Mouse (Mus musculus): ENCODE measurements at regions not wholly inside any gene's neighbourhood (a gene's known extent, or its start where the extent isn't known, plus 50 kb on each side); places are given as distances from the start of the nearest gene placed in this dataset.

DNA sequence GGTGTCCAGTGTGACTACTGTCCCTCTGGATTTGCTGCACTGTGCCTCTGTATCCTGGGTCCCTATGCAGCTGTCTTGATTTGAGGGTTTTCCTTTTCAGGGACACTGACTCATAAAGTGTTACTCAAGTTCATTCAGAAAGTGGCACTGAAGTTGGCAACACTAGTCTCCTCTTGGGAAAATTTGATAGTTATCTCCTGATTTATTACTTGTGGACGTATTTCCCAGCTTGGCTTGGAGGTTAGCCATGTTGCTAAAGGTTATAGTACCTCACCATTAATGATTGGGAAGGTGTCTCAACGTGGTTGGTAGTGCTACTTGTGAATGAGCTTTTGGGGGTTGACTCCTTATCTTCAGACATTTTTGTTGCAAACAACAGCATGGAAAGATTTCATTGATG is 130.1 kb upstream of the Ttc29 start:
- 71% methylated on average over 2 of the region's 2 CpGs for WGBS
- ATAC-seq (ENCODE audit: low FRiP score, low read depth) (no peak), DNase-seq (ENCODE audit: low spot score) (no peak)
- Histone ChIP-seq H3K4me2 (replicated peaks; ENCODE audit: low read depth, low read length, severe bottlenecking) (no peak overlapping the region), H3K36me3 (ENCODE audit: control insufficient read depth, insufficient read depth, low read length) (no peaks in the 10 kb centered on the region), H3K4me3 (replicated peaks; ENCODE audit: low read length) (no peak overlapping the region), H3K4me1 (ENCODE audit: control insufficient read depth, insufficient read depth, low read length) (no peaks in the 10 kb centered on the region), H3K9me3 (ENCODE audit: control insufficient read depth, low read length) (no peaks in the 10 kb centered on the region), H3K27ac (replicated peaks; ENCODE audit: low read depth, low read length) (no peak overlapping the region), H3K9ac (ENCODE audit: low read depth, low read length, severe bottlenecking) (no peak overlapping the region), H3K27me3 (ENCODE audit: control insufficient read depth, insufficient read depth, low read length) (no peaks in the 10 kb centered on the region)
- no peak for TF ChIP-seq POLR2A (IDR thresholded peaks at IDR 0.05; ENCODE audit: borderline replicate concordance, extremely low read depth, insufficient read depth, insufficient read length)

DNA sequence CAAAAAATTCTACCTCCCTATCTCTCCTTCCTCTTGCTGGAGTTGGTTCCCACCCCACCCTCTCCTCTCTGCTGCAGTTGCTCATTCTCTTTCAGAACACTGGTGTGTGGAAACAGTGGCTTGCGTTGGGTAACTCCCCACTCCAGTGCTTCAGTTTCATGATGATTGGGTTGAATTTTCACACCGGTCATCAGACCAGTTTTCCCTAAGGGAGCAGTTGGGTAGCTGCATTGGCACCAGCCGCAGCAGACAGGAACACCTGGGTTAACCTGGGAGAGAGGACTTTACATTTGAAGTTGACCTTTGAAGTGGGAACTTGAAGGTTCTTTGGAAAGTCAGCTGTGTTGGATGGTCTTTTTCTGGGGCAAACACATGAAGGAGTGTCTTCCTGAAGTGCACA is 126.7 kb upstream of the Ttc29 start:
- TF ChIP-seq POLR2A (IDR thresholded peaks at IDR 0.05; ENCODE audit: borderline replicate concordance, extremely low read depth, insufficient read depth, insufficient read length), result no peak
- no peak overlapping the region for H3K27ac ChIP-seq (replicated peaks; ENCODE audit: low read depth, low read length)
- no peak overlapping the region for H3K4me3 ChIP-seq (replicated peaks; ENCODE audit: low read length)
- no peak overlapping the region for H3K4me2 ChIP-seq (replicated peaks; ENCODE audit: low read depth, low read length, severe bottlenecking)
- no peaks in the 10 kb centered on the region for H3K27me3 ChIP-seq (ENCODE audit: control insufficient read depth, insufficient read depth, low read length)
- 95% methylated on average over 3 of the region's 3 CpGs for WGBS
- ATAC-seq (ENCODE audit: low FRiP score, low read depth), result no peak
- no peaks in the 10 kb centered on the region for H3K4me1 ChIP-seq (ENCODE audit: control insufficient read depth, insufficient read depth, low read length)
- no peaks in the 10 kb centered on the region for H3K9me3 ChIP-seq (ENCODE audit: control insufficient read depth, low read length)
- DNase-seq (ENCODE audit: low spot score), result no peak
- H3K36me3 ChIP-seq (ENCODE audit: control insufficient read depth, insufficient read depth, low read length), result no peaks in the 10 kb centered on the region
- H3K9ac ChIP-seq (ENCODE audit: low read depth, low read length, severe bottlenecking), result no peak overlapping the region

DNA sequence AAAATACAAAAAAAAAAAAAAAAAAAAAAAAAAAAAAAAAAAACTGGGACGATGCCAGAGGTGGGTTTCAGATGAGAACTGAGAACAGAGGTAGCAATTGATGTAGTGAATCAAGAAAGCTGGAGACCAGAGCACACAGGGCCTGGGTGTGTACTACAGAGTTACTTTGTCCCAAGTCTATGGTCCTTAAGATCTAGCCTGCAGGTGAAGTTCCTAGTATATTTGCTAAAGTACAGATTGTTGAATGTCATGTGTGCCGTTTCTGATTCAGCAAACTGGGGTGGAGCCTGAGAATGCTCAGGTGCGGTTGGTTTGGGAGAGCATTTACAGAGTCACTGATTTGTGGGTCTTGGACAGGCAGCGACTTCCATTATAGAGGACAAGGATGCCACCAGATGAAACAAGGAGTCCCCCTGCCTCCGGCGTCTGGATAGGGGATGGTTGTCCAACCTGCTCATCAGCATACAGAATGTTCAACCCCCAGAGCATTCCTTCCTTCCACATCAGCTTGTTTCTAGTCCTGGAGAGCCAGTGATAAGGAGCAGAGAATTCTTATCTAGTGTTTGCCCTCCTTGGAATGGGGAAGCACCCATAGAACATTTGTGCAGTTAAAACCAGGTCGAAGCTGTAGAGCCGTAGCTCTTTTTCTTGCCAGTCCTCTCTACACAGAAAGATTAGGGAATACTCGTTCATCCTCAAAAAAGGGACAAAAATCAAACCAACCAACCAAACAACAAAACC is 122.5 kb upstream of the Ttc29 start:
- TF ChIP-seq POLR2A (IDR thresholded peaks at IDR 0.05; ENCODE audit: borderline replicate concordance, extremely low read depth, insufficient read depth, insufficient read length), result no peak
- Histone ChIP-seq H3K9ac (ENCODE audit: low read depth, low read length, severe bottlenecking) (no peak overlapping the region), H3K4me3 (replicated peaks; ENCODE audit: low read length) (no peak overlapping the region), H3K4me1 (ENCODE audit: control insufficient read depth, insufficient read depth, low read length) (peaks cover 8% of the 10 kb centered on the region; the same call in 1 of the 2 replicates), H3K9me3 (ENCODE audit: control insufficient read depth, low read length) (no peaks in the 10 kb centered on the region), H3K4me2 (replicated peaks; ENCODE audit: low read depth, low read length, severe bottlenecking) (no peak overlapping the region), H3K27ac (replicated peaks; ENCODE audit: low read depth, low read length) (no peak overlapping the region), H3K36me3 (ENCODE audit: control insufficient read depth, insufficient read depth, low read length) (no peaks in the 10 kb centered on the region), H3K27me3 (ENCODE audit: control insufficient read depth, insufficient read depth, low read length) (no peaks in the 10 kb centered on the region)
- ATAC-seq (ENCODE audit: low FRiP score, low read depth) (no peak), DNase-seq (ENCODE audit: low spot score) (no peak)
- WGBS, result 85% methylated on average over 9 of the region's 9 CpGs

DNA sequence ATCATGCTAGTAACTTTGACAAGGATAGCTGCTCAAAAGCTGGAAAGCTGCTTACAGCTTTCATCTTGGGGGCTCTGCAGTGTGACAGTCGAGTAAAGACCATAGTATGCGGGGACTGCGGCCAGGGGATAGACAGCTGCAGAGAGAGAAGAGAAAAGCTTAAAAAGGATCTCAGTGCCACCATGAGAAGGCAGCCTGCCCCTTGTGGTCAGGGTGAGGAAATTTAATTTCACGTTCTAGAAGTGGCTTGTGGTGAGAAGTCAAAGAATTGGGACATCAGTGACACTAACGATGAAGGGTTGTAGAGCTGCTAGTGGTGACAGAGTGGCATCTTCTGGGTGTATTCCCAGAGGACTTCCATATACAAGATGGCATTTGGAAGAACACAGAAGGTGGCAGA is 116.7 kb upstream of the Ttc29 start:
- TF ChIP-seq POLR2A (IDR thresholded peaks at IDR 0.05; ENCODE audit: borderline replicate concordance, extremely low read depth, insufficient read depth, insufficient read length), result no peak
- 68% methylated on average over 5 of the region's 5 CpGs for WGBS
- Histone ChIP-seq H3K9ac (ENCODE audit: low read depth, low read length, severe bottlenecking) (no peak overlapping the region), H3K36me3 (ENCODE audit: control insufficient read depth, insufficient read depth, low read length) (no peaks in the 10 kb centered on the region), H3K4me1 (ENCODE audit: control insufficient read depth, insufficient read depth, low read length) (peaks cover 8% of the 10 kb centered on the region; the same call in 1 of the 2 replicates), H3K27me3 (ENCODE audit: control insufficient read depth, insufficient read depth, low read length) (no peaks in the 10 kb centered on the region), H3K4me2 (replicated peaks; ENCODE audit: low read depth, low read length, severe bottlenecking) (no peak overlapping the region), H3K9me3 (ENCODE audit: control insufficient read depth, low read length) (no peaks in the 10 kb centered on the region), H3K4me3 (replicated peaks; ENCODE audit: low read length) (no peak overlapping the region), H3K27ac (replicated peaks; ENCODE audit: low read depth, low read length) (no peak overlapping the region)
- DNase-seq (ENCODE audit: low spot score) (no peak), ATAC-seq (ENCODE audit: low FRiP score, low read depth) (no peak)

DNA sequence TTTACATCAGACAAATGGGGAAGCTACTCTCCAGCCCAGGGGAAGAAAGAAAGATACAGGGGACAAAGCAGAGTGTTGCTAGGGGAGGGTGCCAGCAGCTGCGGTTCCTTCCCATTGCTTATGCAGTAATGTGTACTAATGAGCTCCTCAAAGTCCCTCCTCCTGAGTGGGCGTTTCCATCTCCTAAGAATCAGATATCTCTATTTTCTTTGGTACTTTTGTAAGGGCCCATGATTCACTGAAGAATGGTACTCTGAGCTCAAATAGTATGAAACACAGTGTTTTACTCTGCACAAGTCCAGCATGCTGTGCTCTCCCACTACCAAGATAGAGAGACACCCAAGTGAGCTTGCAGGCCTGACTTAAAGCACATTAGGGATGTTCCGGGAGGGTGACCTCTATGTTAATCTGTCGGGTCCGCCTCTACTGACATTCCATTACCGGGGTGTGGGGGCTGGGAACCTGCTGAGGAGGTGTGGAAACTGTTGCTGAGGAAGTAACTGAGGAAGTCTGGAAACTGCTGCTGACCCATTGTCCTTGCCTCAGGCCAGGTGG is 114.8 kb upstream of the Ttc29 start:
- no peak overlapping the region for H3K9ac ChIP-seq (ENCODE audit: low read depth, low read length, severe bottlenecking)
- H3K4me1 ChIP-seq (ENCODE audit: control insufficient read depth, insufficient read depth, low read length), result 0 out of 2 replicates have a peak, but pooled peaks cover 3% of the 10 kb centered on the region
- no peak overlapping the region for H3K4me3 ChIP-seq (replicated peaks; ENCODE audit: low read length)
- DNase-seq (ENCODE audit: low spot score) (no peak), ATAC-seq (ENCODE audit: low FRiP score, low read depth) (no peak)
- no peaks in the 10 kb centered on the region for H3K36me3 ChIP-seq (ENCODE audit: control insufficient read depth, insufficient read depth, low read length)
- no peaks in the 10 kb centered on the region for H3K9me3 ChIP-seq (ENCODE audit: control insufficient read depth, low read length)
- TF ChIP-seq POLR2A (IDR thresholded peaks at IDR 0.05; ENCODE audit: borderline replicate concordance, extremely low read depth, insufficient read depth, insufficient read length), result no peak
- no peak overlapping the region for H3K4me2 ChIP-seq (replicated peaks; ENCODE audit: low read depth, low read length, severe bottlenecking)
- H3K27me3 ChIP-seq (ENCODE audit: control insufficient read depth, insufficient read depth, low read length), result no peaks in the 10 kb centered on the region
- H3K27ac ChIP-seq (replicated peaks; ENCODE audit: low read depth, low read length), result no peak overlapping the region
- 43% methylated on average over 6 of the region's 6 CpGs for WGBS

Measured in limb, embryonic 14.5 days (tissue).